Mouse (Mus musculus): ENCODE measurements at regions not wholly inside any gene's neighbourhood (a gene's known extent, or its start where the extent isn't known, plus 50 kb on each side); places are given as distances from the start of the nearest gene placed in this dataset.

- no peak for TF ChIP-seq CEBPB (IDR thresholded peaks at IDR 0.05; ENCODE audit: insufficient read depth, poor library complexity, severe bottlenecking)
- TF ChIP-seq POLR2A (IDR thresholded peaks at IDR 0.05; ENCODE audit: insufficient read length, low read depth): no peak
- TF ChIP-seq MAX (IDR thresholded peaks at IDR 0.05; ENCODE audit: low read depth): no peak
- TF ChIP-seq POLR2AphosphoS2 (IDR thresholded peaks at IDR 0.05; ENCODE audit: insufficient read length, low read depth): no peak
- TF ChIP-seq USF1 (IDR thresholded peaks at IDR 0.05; ENCODE audit: low read depth): no peak
- TF ChIP-seq TCF12 (IDR thresholded peaks at IDR 0.05; ENCODE audit: insufficient read depth, poor library complexity, severe bottlenecking): no peak
- no peak for TF ChIP-seq SRF (IDR thresholded peaks at IDR 0.05; ENCODE audit: control insufficient read depth, insufficient read length, low read depth)
- TF ChIP-seq MYOG (IDR thresholded peaks at IDR 0.05; ENCODE audit: control insufficient read depth in 1 of 3, insufficient read depth in 1 of 3, insufficient read length in 2 of 3, low read depth in 2 of 3): no peak
- no peak for TF ChIP-seq E2F4 (IDR thresholded peaks at IDR 0.05; ENCODE audit: insufficient read depth)
- TF ChIP-seq TCF3 (IDR thresholded peaks at IDR 0.05; ENCODE audit: insufficient read length, low read depth): no peak
- TF ChIP-seq REST (IDR thresholded peaks at IDR 0.05; ENCODE audit: insufficient read depth, insufficient read length): no peak
- no peak for TF ChIP-seq MYOD1 (IDR thresholded peaks at IDR 0.05; ENCODE audit: control insufficient read depth in 1 of 3, insufficient read length in 2 of 3, low read depth in 2 of 3)
Measured at GRCm38 (mm10) chr9:47069436-47069835, 70.9 kb downstream of the Gm4791 start.

All from myocyte (in vitro differentiated cells).